In genomic region chr6:47228676-47229317, GRCm38 (mm10) we compare ENCODE assay signal across 12 mouse cellular contexts.
DNase-seq lines count a peak whose midpoint lies in the region; ATAC-seq and TF ChIP-seq lines count a peak whose summit lies in the region.
"Had no signal": no experiment of that assay in that cellular context is flagged by ENCODE, and none has a peak within 500 bp of the region (broad histone marks: within the 10 kb centered on the region; RNA-seq: fewer than 3 reads in every experiment).

No protein-coding gene starts in this region.

- H3K4me2 ChIP-seq in forebrain, embryonic 13.5 days = no peak overlapping the region
- no peak overlapping the region for H3K4me2 ChIP-seq in hindbrain, postnatal 0 days (ENCODE audit: low read depth, low read length)
- H3K4me2 ChIP-seq: heart, embryonic 11.5 days had no signal

- peak overlapping the region; percentile 38 for H3K4me3 ChIP-seq in megakaryocyte, embryonic 14.5 days (replicated peaks)
- no peak overlapping the region for H3K4me3 ChIP-seq in forebrain, embryonic 13.5 days
- H3K4me3 ChIP-seq in hindbrain, postnatal 0 days (ENCODE audit: low read length) = no peak overlapping the region
- H3K4me3 ChIP-seq: erythroblast, embryonic 14.5 days had no signal

- H3K36me3 ChIP-seq in megakaryocyte, embryonic 14.5 days (replicated peaks; ENCODE audit: low read length) = no peaks in the 10 kb centered on the region
- no peaks in the 10 kb centered on the region for H3K36me3 ChIP-seq in forebrain, embryonic 13.5 days (ENCODE audit: poor library complexity, severe bottlenecking)
- H3K36me3 ChIP-seq in hindbrain, postnatal 0 days (ENCODE audit: insufficient read depth, low read length) = no peaks in the 10 kb centered on the region

- peak overlapping the region; percentile 86 for H3K27ac ChIP-seq in forebrain, embryonic 13.5 days
- no peak overlapping the region for H3K27ac ChIP-seq in hindbrain, postnatal 0 days

- no peaks in the 10 kb centered on the region for H3K9me3 ChIP-seq in megakaryocyte, embryonic 14.5 days
- H3K9me3 ChIP-seq in forebrain, embryonic 13.5 days (replicated peaks) = no peaks in the 10 kb centered on the region
- no peaks in the 10 kb centered on the region for H3K9me3 ChIP-seq in hindbrain, postnatal 0 days (ENCODE audit: low read length)

- TF ChIP-seq CTCF in hindbrain, postnatal 0 days (IDR thresholded peaks at IDR 0.05; ENCODE audit: low read depth) = no peak

- 38% methylated on average over 7 of the region's 7 CpGs for whole genome bisulfite sequencing in forebrain, embryonic 13.5 days
- WGBS in hindbrain, postnatal 0 days = 39% methylated on average over 7 of the region's 7 CpGs

- no peak for ATAC-seq in megakaryocyte, adult 5-6 weeks (ENCODE audit: poor library complexity, severe bottlenecking)
- peak; percentile 95 for ATAC-seq in forebrain, embryonic 13.5 days
- ATAC-seq in hindbrain, postnatal 0 days = 0 out of 2 replicates have a peak, but pooled peaks have one; percentile 53

- no peaks in the 10 kb centered on the region; the same call in none of the 2 replicates for H3K4me1 ChIP-seq in megakaryocyte, embryonic 14.5 days
- peaks cover 33% of the 10 kb centered on the region for H3K4me1 ChIP-seq in forebrain, embryonic 13.5 days
- H3K4me1 ChIP-seq in hindbrain, postnatal 0 days (ENCODE audit: insufficient read depth, low read length) = no peaks in the 10 kb centered on the region

- H3K9ac ChIP-seq in forebrain, embryonic 13.5 days = no peak overlapping the region
- no peak overlapping the region for H3K9ac ChIP-seq in hindbrain, postnatal 0 days (replicated peaks; ENCODE audit: low read length)

- H3K27me3 ChIP-seq in megakaryocyte, embryonic 14.5 days (replicated peaks) = peaks cover 2% of the 10 kb centered on the region
- no peaks in the 10 kb centered on the region for H3K27me3 ChIP-seq in forebrain, embryonic 13.5 days
- no peaks in the 10 kb centered on the region for H3K27me3 ChIP-seq in hindbrain, postnatal 0 days (ENCODE audit: insufficient read depth, low read length)

- DNase-seq in hindbrain, postnatal 0 days (ENCODE audit: low spot score) = no peak
- DNase-seq in retina, postnatal 1 day = peak; percentile 51
- no peak for DNase-seq in ovary, postnatal 14 days (ENCODE audit: low spot score)
- DNase-seq in frontal cortex, postnatal 25 days (ENCODE audit: low spot score in 2 of 2) = no peak
- DNase-seq: cerebellum, adult 11 months; kidney, adult 11 months; lung, postnatal 14 days had no signal
